Mouse (Mus musculus): Measurements from ENCODE around the gene Efna2. TPM values are rescaled to one million over a fixed set of nuclear protein-coding genes. Genes with fewer than 3 reads are reported as not detected.

Efna2 gene
- polyA plus RNA-seq, 1 experiment: 8.5 TPM

- TF ChIP-seq CTCF (IDR thresholded peaks at IDR 0.05; ENCODE audit: extremely low read depth, insufficient read depth, low read length) (no peak), POLR2A (IDR thresholded peaks at IDR 0.05; ENCODE audit: extremely low read depth, insufficient read depth, low read length) (no peak)
- Histone ChIP-seq H3K4me1 (ENCODE audit: control insufficient read depth, insufficient read depth, low read length) (no peaks in the 10 kb centered on the region; the same call in 1 of the 2 replicates), H3K27ac (ENCODE audit: insufficient read depth, low read length) (peak overlapping the region; percentile 97; the same call in 1 of the 2 replicates), H3K4me3 (ENCODE audit: insufficient read depth, low read length) (peak overlapping the region; percentile 86; the same call in 1 of the 2 replicates)
Measured at GRCm38 (mm10) chr10:80152873-80153260, 26.4 kb upstream of the Efna2 start.

GRCm38 (mm10) chr10:80153713-80154112 is 25.6 kb upstream of the Efna2 start:
- TF ChIP-seq POLR2A (IDR thresholded peaks at IDR 0.05; ENCODE audit: extremely low read depth, insufficient read depth, low read length): no peak
- no peak for TF ChIP-seq CTCF (IDR thresholded peaks at IDR 0.05; ENCODE audit: extremely low read depth, insufficient read depth, low read length)
- no peak overlapping the region for H3K4me3 ChIP-seq (ENCODE audit: insufficient read depth, low read length)
- no peaks in the 10 kb centered on the region; the same call in 1 of the 2 replicates for H3K4me1 ChIP-seq (ENCODE audit: control insufficient read depth, insufficient read depth, low read length)
- no peak overlapping the region for H3K27ac ChIP-seq (ENCODE audit: insufficient read depth, low read length)

GRCm38 (mm10) chr10:80154384-80154783 is 24.9 kb upstream of the Efna2 start:
- TF ChIP-seq CTCF (IDR thresholded peaks at IDR 0.05; ENCODE audit: extremely low read depth, insufficient read depth, low read length) (no peak), POLR2A (IDR thresholded peaks at IDR 0.05; ENCODE audit: extremely low read depth, insufficient read depth, low read length) (no peak)
- H3K4me1 ChIP-seq (ENCODE audit: control insufficient read depth, insufficient read depth, low read length): peaks cover 2% of the 10 kb centered on the region
- no peak overlapping the region for H3K4me3 ChIP-seq (ENCODE audit: insufficient read depth, low read length)
- no peak overlapping the region for H3K27ac ChIP-seq (ENCODE audit: insufficient read depth, low read length)

- Histone ChIP-seq H3K4me3 (ENCODE audit: insufficient read depth, low read length) (no peak overlapping the region), H3K27ac (ENCODE audit: insufficient read depth, low read length) (0 out of 2 replicates have a peak overlapping the region, but pooled peaks have one; percentile 25), H3K4me1 (ENCODE audit: control insufficient read depth, insufficient read depth, low read length) (peaks cover 3% of the 10 kb centered on the region)
- TF ChIP-seq CTCF (IDR thresholded peaks at IDR 0.05; ENCODE audit: extremely low read depth, insufficient read depth, low read length) (no peak), POLR2A (IDR thresholded peaks at IDR 0.05; ENCODE audit: extremely low read depth, insufficient read depth, low read length) (no peak)
Measured at GRCm38 (mm10) chr10:80155277-80155676, 24.0 kb upstream of the Efna2 start.

- no peak overlapping the region for H3K4me3 ChIP-seq (ENCODE audit: insufficient read depth, low read length)
- peak overlapping the region; percentile 69 for H3K27ac ChIP-seq (ENCODE audit: insufficient read depth, low read length)
- TF ChIP-seq CTCF (IDR thresholded peaks at IDR 0.05; ENCODE audit: extremely low read depth, insufficient read depth, low read length) (no peak), POLR2A (IDR thresholded peaks at IDR 0.05; ENCODE audit: extremely low read depth, insufficient read depth, low read length) (no peak)
- H3K4me1 ChIP-seq (ENCODE audit: control insufficient read depth, insufficient read depth, low read length): peaks cover 6% of the 10 kb centered on the region
Measured at GRCm38 (mm10) chr10:80156002-80156751, 23.1 kb upstream of the Efna2 start.

- Histone ChIP-seq H3K4me1 (ENCODE audit: control insufficient read depth, insufficient read depth, low read length) (peaks cover 6% of the 10 kb centered on the region), H3K27ac (ENCODE audit: insufficient read depth, low read length) (peak overlapping the region; percentile 69)
Measured at GRCm38 (mm10) chr10:80156752-80157053, 22.6 kb upstream of the Efna2 start.

GRCm38 (mm10) chr10:80157141-80157929 is 21.9 kb upstream of the Efna2 start:
- peaks cover 6% of the 10 kb centered on the region for H3K4me1 ChIP-seq (ENCODE audit: control insufficient read depth, insufficient read depth, low read length)

More at GRCm38 (mm10) chr10:80156752-80157053, 22.6 kb upstream of the Efna2 start:
- H3K4me3 ChIP-seq (ENCODE audit: insufficient read depth, low read length): no peak overlapping the region
- TF ChIP-seq POLR2A (IDR thresholded peaks at IDR 0.05; ENCODE audit: extremely low read depth, insufficient read depth, low read length): no peak
- TF ChIP-seq CTCF (IDR thresholded peaks at IDR 0.05; ENCODE audit: extremely low read depth, insufficient read depth, low read length): no peak

GRCm38 (mm10) chr10:80158307-80158986 is 20.8 kb upstream of the Efna2 start:
- Histone ChIP-seq H3K27ac (ENCODE audit: insufficient read depth, low read length) (peak overlapping the region; percentile 61), H3K4me3 (ENCODE audit: insufficient read depth, low read length) (no peak overlapping the region), H3K4me1 (ENCODE audit: control insufficient read depth, insufficient read depth, low read length) (peaks cover 6% of the 10 kb centered on the region)
- TF ChIP-seq POLR2A (IDR thresholded peaks at IDR 0.05; ENCODE audit: extremely low read depth, insufficient read depth, low read length) (0 out of 2 replicates have a peak, but pooled peaks have one; percentile 27), CTCF (IDR thresholded peaks at IDR 0.05; ENCODE audit: extremely low read depth, insufficient read depth, low read length) (no peak)

More at GRCm38 (mm10) chr10:80157141-80157929, 21.9 kb upstream of the Efna2 start:
- Histone ChIP-seq H3K4me3 (ENCODE audit: insufficient read depth, low read length) (no peak overlapping the region), H3K27ac (ENCODE audit: insufficient read depth, low read length) (peak overlapping the region; percentile 80)
- TF ChIP-seq CTCF (IDR thresholded peaks at IDR 0.05; ENCODE audit: extremely low read depth, insufficient read depth, low read length): no peak
- TF ChIP-seq POLR2A (IDR thresholded peaks at IDR 0.05; ENCODE audit: extremely low read depth, insufficient read depth, low read length): peak; percentile 16; the same call in 1 of the 2 replicates

GRCm38 (mm10) chr10:80159021-80159560 is 20.2 kb upstream of the Efna2 start:
- Histone ChIP-seq H3K4me3 (ENCODE audit: insufficient read depth, low read length) (peak overlapping the region; percentile 17), H3K4me1 (ENCODE audit: control insufficient read depth, insufficient read depth, low read length) (peaks cover 7% of the 10 kb centered on the region), H3K27ac (ENCODE audit: insufficient read depth, low read length) (peak overlapping the region; percentile 61)
- no peak for TF ChIP-seq CTCF (IDR thresholded peaks at IDR 0.05; ENCODE audit: extremely low read depth, insufficient read depth, low read length)
- TF ChIP-seq POLR2A (IDR thresholded peaks at IDR 0.05; ENCODE audit: extremely low read depth, insufficient read depth, low read length): 0 out of 2 replicates have a peak, but pooled peaks have one; percentile 0
